Mouse (Mus musculus): ENCODE results near the gene Als2cr12. TPM values are rescaled to one million over a fixed set of nuclear protein-coding genes. Genes with fewer than 3 reads are reported as not detected.

Als2cr12 gene
- polyA plus RNA-seq, 2 experiments, result 0.12 TPM; not detected in 1

DNA sequence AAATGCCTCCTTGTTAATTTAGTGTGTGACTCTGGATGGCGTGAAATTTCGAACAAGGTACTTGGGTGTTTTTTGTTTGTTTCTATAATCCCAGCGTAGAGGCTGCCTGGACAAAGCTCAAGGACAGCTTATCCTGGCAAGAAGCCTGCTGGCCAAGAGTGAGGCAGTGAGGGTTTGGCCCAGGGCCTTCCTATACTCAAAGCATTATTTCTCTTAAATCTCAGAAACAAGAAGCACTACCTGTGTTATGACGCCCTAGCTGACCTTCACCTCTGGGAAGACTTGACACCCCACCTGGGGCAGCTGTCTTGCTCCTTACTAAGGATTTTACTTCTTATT, 18.1 kb upstream of the Als2cr12 start:
- H3K9ac ChIP-seq (ENCODE audit: low read depth, low read length, severe bottlenecking), result peak overlapping the region; percentile 80
- H3K27ac ChIP-seq (replicated peaks; ENCODE audit: low read depth, low read length), result peak overlapping the region; percentile 95
- peak overlapping the region; percentile 64 for H3K4me3 ChIP-seq (replicated peaks; ENCODE audit: low read length)
- peak overlapping the region; percentile 77 for H3K4me2 ChIP-seq (replicated peaks; ENCODE audit: low read depth, low read length, severe bottlenecking)
- peak; percentile 57 for DNase-seq (ENCODE audit: low spot score)
- TF ChIP-seq POLR2A (IDR thresholded peaks at IDR 0.05; ENCODE audit: borderline replicate concordance, extremely low read depth, insufficient read depth, insufficient read length), result no peak
- H3K4me1 ChIP-seq (ENCODE audit: control insufficient read depth, insufficient read depth, low read length), result peaks cover 20% of the 10 kb centered on the region
- no peaks in the 10 kb centered on the region for H3K27me3 ChIP-seq (ENCODE audit: control insufficient read depth, insufficient read depth, low read length)
- H3K36me3 ChIP-seq (ENCODE audit: control insufficient read depth, insufficient read depth, low read length), result peaks cover 24% of the 10 kb centered on the region
- no peak for ATAC-seq (ENCODE audit: low FRiP score, low read depth)
- H3K9me3 ChIP-seq (ENCODE audit: control insufficient read depth, low read length), result no peaks in the 10 kb centered on the region
- WGBS, result 24% methylated on average over 4 of the region's 4 CpGs

DNA sequence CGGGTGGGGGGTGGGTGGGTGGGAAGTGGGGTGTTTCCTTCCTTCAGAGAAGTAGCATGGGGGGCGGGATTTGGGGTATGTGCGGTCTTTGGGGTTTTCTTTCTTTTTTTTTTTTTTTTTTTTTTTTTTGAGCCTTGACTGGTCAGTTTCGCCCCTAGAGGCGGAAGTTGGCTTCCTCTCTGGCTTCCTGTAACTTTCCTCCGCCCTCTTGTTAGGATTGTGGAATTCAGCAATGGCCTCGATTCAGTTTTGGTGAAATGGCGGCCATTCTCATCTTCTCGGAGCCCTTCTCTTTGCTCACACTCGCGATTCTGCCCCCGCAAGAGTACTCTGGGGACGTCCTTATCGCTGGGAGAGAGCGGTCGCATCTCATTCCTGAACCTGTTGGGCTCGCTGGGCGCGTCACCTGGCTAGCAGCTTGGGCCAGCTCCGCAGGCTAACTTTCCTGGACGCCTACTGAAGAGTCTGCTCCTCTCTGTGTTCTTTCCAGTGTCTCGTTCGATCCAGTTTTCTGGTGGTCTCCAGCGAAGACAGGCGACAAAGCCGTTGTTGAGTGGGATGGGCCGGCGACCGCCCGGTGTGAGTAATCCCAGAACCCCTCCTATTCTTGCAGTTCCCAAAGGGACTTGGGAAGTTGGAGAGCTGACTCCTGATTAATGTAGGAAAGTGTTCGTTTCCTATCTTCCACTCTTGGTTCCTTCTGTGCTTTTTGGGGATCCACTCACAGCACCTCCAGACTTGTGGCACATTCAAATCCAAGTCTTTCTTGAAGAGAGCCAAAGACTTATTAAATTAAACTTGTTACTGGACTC, 17.5 kb upstream of the Als2cr12 start:
- Histone ChIP-seq H3K9me3 (ENCODE audit: control insufficient read depth, low read length) (no peaks in the 10 kb centered on the region), H3K4me1 (ENCODE audit: control insufficient read depth, insufficient read depth, low read length) (peaks cover 20% of the 10 kb centered on the region), H3K27ac (replicated peaks; ENCODE audit: low read depth, low read length) (peak overlapping the region; percentile 95), H3K4me3 (replicated peaks; ENCODE audit: low read length) (peak overlapping the region; percentile 64), H3K36me3 (ENCODE audit: control insufficient read depth, insufficient read depth, low read length) (peaks cover 20% of the 10 kb centered on the region), H3K27me3 (ENCODE audit: control insufficient read depth, insufficient read depth, low read length) (no peaks in the 10 kb centered on the region), H3K9ac (ENCODE audit: low read depth, low read length, severe bottlenecking) (peak overlapping the region; percentile 80), H3K4me2 (replicated peaks; ENCODE audit: low read depth, low read length, severe bottlenecking) (peak overlapping the region; percentile 77)
- WGBS, result 5% methylated on average over 31 of the region's 31 CpGs
- TF ChIP-seq POLR2A (IDR thresholded peaks at IDR 0.05; ENCODE audit: borderline replicate concordance, extremely low read depth, insufficient read depth, insufficient read length), result no peak
- DNase-seq (ENCODE audit: low spot score) (peak; percentile 91), ATAC-seq (ENCODE audit: low FRiP score, low read depth) (peak; percentile 47)

DNA sequence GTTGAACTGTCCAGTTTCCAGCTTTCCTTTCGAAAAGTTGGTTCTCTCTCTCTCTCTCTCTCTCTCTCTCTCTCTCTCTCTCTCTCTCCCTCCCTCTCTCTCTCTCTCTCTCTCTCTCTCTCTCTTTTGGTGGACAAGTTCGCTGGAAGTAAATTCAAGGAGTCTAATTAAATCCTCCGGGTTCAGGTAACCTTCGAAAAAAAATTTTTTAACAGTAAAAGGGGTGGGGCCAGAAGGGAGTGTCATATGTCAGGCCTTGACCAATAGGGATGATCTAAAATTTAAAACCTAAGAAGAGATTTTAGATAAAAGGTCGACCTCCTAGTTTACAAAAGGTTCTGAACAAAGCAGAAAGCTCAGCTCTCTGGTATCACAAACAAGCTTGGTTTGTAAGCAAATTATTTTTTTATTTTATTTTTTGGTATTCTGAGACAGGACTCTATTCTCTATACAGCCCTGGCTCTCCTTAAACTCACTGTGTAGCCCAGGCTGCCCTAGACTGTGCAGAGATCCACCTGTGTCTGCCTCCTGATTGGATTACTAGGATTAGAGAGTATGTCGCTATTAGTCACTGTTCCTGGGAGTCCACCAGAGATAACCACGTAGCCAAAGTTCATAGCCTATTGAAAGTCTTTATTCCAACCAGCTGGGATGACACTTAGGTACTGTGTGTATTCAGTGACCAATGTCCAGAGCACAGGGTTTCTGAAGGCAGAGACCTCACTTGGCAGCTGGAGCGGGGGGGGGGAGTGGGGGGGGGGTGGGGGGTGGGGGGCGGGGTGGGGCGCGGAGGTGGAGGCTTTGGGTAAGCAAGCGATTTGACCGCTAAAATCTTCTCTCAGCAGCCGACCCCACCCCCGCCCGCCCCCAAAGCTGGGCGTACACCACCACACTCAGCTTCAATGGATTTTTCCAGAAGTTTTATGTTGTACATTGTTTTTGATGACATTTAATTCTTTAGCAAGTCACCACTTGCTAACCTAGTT, 16.6 kb upstream of the Als2cr12 start:
- Histone ChIP-seq H3K4me1 (ENCODE audit: control insufficient read depth, insufficient read depth, low read length) (peaks cover 20% of the 10 kb centered on the region), H3K4me2 (replicated peaks; ENCODE audit: low read depth, low read length, severe bottlenecking) (peak overlapping the region; percentile 77), H3K27ac (replicated peaks; ENCODE audit: low read depth, low read length) (peak overlapping the region; percentile 99), H3K4me3 (replicated peaks; ENCODE audit: low read length) (peak overlapping the region; percentile 64), H3K36me3 (ENCODE audit: control insufficient read depth, insufficient read depth, low read length) (peaks cover 17% of the 10 kb centered on the region), H3K27me3 (ENCODE audit: control insufficient read depth, insufficient read depth, low read length) (no peaks in the 10 kb centered on the region), H3K9me3 (ENCODE audit: control insufficient read depth, low read length) (no peaks in the 10 kb centered on the region), H3K9ac (ENCODE audit: low read depth, low read length, severe bottlenecking) (peak overlapping the region; percentile 92)
- no peak for TF ChIP-seq POLR2A (IDR thresholded peaks at IDR 0.05; ENCODE audit: borderline replicate concordance, extremely low read depth, insufficient read depth, insufficient read length)
- DNase-seq (ENCODE audit: low spot score) (peak; percentile 78), ATAC-seq (ENCODE audit: low FRiP score, low read depth) (peak; percentile 56)
- WGBS, result 2% methylated on average over 14 of the region's 17 CpGs

DNA sequence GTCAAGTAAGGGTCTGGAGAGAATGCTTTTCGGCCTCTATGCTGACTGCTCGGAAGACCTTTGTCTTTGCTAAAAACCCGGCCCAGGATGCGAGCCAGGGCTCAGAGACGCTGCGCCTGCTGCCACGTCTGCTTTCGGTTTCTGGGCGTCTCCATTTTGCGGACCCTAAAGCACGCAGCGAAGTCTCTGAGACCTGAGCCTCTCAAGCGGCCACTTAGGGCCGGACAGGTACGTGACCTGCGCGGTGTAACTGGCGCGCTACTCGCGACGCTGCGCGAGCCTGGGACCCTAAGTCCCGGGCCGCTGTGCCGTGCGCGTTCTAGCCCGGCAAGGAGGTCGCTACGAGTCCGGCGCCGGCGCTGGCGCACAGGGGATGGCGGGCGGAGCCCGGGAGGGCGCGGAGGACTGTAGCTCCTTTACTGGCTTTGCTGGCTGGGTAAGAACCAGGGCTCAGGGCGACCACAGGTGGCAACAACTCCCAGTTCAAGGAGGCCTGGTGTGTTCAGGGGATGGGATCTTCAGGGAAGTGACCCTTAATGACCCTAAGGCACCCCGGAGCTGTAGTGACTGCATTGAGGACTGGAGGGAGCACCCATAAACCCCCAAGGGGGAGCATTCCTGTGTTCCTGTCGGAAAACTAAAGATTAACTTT, 15.7 kb upstream of the Als2cr12 start, which contains the start of gene Cflar:
TSS of gene Cflar (plus strand) at position 144 of the 652 bp plus-strand sequence.
- ATAC-seq (ENCODE audit: low FRiP score, low read depth), result peak; percentile 72
- Histone ChIP-seq H3K36me3 (ENCODE audit: control insufficient read depth, insufficient read depth, low read length) (peaks cover 14% of the 10 kb centered on the region), H3K9ac (ENCODE audit: low read depth, low read length, severe bottlenecking) (peak within 1 kb of the TSS; percentile 92), H3K4me2 (replicated peaks; ENCODE audit: low read depth, low read length, severe bottlenecking) (peak within 1 kb of the TSS; percentile 77), H3K27me3 (ENCODE audit: control insufficient read depth, insufficient read depth, low read length) (no peaks in the 10 kb centered on the region), H3K4me3 (replicated peaks; ENCODE audit: low read length) (peak within 1 kb of the TSS; percentile 64), H3K27ac (replicated peaks; ENCODE audit: low read depth, low read length) (peak within 1 kb of the TSS; percentile 99), H3K4me1 (ENCODE audit: control insufficient read depth, insufficient read depth, low read length) (peaks cover 20% of the 10 kb centered on the region), H3K9me3 (ENCODE audit: control insufficient read depth, low read length) (no peaks in the 10 kb centered on the region)
- WGBS, result under 1% methylated on average over 45 of the region's 45 CpGs
- peak; percentile 71 for DNase-seq (ENCODE audit: low spot score)
- peak; percentile 92; the same call in 1 of the 2 replicates for TF ChIP-seq POLR2A (IDR thresholded peaks at IDR 0.05; ENCODE audit: borderline replicate concordance, extremely low read depth, insufficient read depth, insufficient read length)
